Mouse (Mus musculus) erythroblast, embryonic 14.5 days (primary cell): Measurements from ENCODE around the gene 9230102O04Rik.

ENCODE experiments used
- GATA1 ChIP-seq: IDR thresholded peaks from 2 replicates; pipeline ENCODE4 v1.6.1; 2012; ENCODE audit warnings: low read length, inconsistent platforms, mixed read lengths
- TAL1 ChIP-seq: IDR thresholded peaks from 3 replicates; pipeline ENCODE4 v1.6.1; 2012; ENCODE audit warnings: low read length, inconsistent platforms, mixed read lengths

GRCm38 (mm10) chr2:9852851-9853576 lies 36.3 kb downstream of the 9230102O04Rik start:
- TF ChIP-seq GATA1: no peak
- no peak for TF ChIP-seq TAL1
